Mouse (Mus musculus) adrenal gland (tissue): ENCODE measurements around the gene Nppa.
"Not testable (repeated sequence)": the region's sequence is repeated elsewhere in the genome, so short reads cannot be mapped to it uniquely, and the experiment has no call there.

ENCODE experiments used
- intact Hi-C: fragments of 180-260 bp; cut with DNase I; formaldehyde crosslinking; loops from one replicate; pipeline ENCODE4 v1.15.1; 2025

Nppa gene

DNA sequence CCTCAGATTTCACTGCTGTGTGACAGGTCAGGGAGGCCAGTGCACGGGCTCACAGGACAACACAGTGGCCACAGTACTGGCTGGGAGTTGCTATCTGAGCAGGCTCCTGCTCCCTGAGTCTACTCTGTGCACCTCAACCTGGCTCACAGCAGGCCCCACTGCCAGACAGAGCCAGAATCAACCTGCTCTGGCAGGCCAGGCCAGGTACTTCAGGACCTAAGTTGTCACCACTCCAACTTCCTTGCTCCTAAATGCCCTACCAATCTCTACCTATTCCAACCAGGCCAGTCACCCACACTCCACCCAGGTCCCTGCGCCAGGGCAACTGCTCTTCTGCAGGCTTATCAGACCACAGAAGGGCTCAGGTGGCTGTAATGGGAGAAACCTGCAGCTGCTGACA is 9.1 kb downstream of the Nppa start:
- intact Hi-C loops, result loop anchor here (5.0 kb wide), 1 partner anchor 48 kb away; no protein-coding TSS in a partner anchor

DNA sequence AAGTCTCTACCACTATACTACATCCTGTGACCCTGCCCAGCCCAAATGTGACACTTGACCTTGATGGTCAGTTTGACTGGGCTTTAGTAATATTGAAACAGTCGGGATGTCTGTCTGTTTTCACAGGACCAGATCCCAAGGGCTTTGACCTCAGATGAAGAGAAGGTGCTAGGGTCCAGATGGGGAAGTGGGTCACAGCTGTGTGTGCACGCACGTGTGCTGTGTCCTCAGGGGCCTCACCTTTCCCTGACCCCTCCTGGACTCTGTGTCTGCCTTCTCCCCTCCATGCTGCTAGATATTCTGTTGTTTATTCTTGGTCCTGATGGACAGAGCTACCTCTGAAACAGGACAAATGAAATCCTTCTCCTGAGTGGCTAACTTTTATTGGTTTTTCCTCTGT is 10.8 kb downstream of the Nppa start:
- intact Hi-C loops, result no loop called here

DNA sequence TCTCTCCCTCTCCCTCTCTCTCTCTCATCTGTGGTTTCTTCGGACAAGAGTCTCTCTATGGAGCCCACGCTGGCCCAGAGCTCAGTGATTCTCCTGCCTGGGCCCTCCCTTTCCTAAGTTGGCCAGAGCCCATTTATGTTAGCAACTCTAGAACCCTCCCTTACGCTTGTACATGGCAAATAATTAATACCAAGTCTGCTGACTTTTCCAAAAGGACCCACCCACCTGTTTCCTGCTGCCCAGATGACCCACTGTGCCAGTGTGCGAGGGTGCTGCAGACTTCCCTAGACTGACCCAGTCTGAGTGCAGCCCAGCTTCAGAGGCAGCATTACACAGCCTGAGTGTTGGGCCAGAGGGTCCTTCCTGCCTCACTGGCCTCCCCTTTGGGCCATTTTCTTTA is 11.7 kb downstream of the Nppa start:
- intact Hi-C loops, result no loop called here

DNA sequence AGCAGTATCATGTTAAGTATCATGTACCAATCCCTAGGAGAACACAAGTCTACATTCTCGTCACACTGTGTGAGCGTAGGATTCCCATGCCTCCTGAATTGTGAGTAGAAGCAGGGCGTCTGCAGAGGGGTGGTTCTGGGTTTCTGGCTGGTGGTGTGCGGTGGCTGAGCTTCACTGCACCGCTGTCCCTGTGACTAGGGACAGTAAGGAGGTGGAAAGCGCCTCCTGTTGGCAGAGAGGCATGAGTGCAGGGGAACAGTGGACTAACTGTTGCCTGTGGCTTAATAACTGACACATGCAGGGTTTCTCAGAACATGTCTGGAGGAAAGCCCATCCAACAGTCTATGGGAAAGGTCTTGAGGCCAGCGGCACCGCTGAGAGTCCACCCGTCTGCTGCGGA is 14.9 kb downstream of the Nppa start:
- intact Hi-C loops, result no loop called here

DNA sequence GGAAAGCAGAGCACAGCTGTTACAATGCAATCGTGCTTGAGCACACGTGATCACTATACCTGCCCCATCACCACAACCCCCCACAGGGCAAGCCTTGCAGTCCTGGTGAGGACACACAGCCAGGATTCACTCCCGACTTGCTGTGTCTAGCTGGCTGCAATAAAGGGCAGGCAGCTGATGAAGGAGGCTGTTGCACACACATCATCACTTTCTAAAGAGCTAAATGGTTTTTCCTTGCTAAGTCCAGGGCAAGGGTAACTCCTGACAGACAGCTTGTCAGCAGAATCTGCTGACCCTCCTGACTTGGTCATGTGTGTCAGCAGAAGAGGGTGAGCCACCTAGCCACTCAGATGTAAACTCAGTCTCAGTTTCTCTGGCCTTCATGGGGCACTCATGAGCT is 16.5 kb downstream of the Nppa start:
- intact Hi-C loops, result no loop called here

DNA sequence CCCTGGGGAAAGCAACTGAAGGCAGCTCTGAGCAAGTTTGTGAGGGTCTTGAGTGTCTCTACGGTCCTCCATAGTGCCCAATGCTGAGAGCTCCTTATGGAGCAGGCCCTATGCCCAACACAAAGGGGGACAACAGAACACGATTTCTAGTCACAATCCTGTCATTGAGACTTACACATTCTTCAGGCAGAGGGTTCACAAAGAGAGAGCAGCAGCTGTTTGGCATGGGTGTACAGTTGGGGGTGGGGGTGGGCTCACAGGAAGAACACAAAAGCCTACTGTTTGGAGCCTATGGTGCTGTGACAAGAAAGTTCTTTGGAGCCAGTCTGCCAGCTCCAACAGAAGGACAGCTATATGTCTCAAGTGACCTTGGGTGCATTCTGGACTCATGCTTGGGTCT is 17.9 kb downstream of the Nppa start:
- intact Hi-C loops, result no loop called here

DNA sequence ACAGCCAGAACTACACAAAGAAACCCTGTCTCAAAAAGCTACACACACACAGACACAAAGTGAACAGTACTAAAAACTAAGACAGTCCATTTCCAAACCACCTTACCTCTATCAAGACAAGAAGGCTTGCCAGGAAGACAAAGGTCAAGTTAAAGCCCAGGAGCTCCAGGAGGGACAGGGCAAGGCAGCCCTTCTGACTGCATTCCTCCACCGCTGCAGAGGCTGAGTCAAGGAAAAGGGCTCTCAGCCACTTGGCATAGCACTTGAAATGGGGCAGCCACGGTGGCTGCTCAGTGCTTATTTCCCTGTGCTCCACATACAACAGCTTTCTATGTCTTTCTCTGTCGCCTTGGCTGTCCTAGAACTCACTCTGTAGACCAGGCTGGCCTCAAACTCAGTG is 23.5 kb downstream of the Nppa start:
- intact Hi-C loops, result no loop called here

DNA sequence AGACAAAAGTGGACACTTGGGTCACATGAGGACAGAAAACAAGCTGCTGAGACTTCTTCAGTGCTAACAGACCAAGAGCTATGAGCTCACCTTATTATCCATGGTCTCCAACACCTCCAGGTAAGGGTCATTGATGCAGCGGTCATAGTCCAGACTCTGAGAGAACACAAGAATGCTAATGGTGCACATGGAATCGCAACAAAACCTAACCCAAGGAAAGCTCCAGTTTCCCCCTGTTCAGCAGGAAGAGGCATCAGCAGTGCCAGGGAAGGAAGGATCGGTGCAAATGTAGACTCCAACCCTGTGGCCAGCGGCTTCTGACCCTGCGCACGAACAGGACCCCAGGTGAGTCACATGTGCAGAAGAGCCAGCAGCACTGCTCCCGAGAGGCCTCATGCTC is 28.8 kb downstream of the Nppa start:
- intact Hi-C loops, result no loop called here

DNA sequence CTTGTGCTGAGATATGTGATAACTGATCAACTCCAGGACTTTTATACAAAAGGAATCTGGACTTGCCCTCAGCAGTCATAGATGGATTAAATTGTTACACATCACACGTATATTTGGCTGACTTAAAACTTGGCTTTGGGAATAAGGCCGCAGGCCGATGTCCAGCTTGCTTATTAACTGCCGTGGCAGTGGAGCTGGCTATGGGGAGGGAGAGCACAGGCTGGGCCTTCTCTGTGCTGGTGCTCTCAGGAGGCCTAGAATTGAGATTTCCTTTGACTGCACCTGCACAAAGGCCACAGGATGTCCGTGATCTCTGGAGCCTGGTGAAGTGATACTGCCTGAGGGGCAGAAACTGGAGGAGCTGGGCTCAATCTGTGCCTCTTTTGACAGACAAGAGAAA is 30.0 kb downstream of the Nppa start:
- intact Hi-C loops, result no loop called here

DNA sequence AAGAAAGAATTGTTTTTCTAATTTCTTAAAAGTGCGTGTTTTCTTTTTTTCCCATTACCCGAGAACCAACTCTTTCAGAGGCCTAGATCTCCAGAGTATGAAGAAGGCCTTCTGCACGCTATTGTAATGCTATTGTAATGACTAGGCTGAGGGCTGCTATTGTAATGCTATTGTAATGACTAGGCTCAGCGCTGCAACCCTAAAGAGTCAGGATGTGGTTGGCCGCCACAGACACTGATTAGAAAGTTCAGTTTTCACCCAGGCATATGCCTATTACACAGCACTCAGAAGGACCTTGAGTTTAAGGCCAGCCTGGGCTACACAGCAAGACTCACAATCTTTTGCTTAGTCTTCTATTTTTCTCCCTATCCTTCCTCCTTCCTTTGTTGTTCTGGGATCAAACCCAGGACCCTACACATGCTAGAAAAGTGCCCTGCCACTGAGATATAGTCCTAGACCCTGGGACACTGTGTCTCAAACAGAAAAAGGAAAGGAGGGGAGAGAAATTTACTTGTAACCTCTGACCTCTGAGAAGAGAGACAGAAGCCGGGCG is 33.4 kb downstream of the Nppa start:
- intact Hi-C loops, result no loop called here

DNA sequence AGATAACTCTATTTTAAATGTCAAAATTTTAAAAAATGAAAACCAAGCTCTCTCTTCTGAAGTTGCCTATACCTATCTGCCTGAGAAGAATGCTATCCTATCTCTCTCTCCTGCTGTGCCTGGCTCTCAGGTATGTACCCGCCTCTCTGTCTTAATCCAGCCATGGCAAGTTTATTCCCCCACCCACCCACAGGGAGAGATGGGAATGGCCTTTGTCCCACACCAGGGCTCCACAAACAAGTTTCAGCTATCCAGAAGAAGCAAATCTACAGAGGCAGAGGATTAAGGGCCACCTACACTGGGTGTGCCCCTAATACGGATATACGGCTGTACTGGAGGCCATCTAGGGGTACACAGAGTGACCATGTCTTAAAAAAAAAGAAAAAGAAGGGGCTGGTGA is 34.9 kb downstream of the Nppa start:
- intact Hi-C loops, result no loop called here

DNA sequence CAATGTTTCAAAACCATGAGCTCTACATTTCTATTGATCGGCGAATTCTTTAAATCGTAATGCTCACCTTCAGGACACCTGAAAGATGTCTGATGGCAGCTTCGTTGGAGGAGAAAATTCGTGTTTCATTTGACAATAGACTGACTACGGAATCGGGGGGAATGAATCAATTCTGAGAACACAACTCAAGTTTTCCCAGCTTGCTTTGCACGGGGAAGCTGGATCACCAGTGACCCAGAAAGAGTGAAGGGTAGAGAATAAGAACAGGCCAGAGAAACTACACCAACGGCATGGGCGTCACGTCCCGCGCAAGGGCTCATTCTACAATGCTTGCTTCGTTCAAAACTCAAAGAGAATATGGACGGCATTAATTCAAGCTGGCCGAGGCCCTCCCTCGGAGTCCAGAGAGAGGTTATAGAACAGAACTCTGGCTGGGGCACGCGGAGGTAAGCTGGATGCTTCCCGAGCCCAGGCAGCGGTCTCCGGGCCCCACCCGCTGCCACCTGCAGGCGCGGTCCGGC is 37.6 kb downstream of the Nppa start:
- intact Hi-C loops, result no loop called here

DNA sequence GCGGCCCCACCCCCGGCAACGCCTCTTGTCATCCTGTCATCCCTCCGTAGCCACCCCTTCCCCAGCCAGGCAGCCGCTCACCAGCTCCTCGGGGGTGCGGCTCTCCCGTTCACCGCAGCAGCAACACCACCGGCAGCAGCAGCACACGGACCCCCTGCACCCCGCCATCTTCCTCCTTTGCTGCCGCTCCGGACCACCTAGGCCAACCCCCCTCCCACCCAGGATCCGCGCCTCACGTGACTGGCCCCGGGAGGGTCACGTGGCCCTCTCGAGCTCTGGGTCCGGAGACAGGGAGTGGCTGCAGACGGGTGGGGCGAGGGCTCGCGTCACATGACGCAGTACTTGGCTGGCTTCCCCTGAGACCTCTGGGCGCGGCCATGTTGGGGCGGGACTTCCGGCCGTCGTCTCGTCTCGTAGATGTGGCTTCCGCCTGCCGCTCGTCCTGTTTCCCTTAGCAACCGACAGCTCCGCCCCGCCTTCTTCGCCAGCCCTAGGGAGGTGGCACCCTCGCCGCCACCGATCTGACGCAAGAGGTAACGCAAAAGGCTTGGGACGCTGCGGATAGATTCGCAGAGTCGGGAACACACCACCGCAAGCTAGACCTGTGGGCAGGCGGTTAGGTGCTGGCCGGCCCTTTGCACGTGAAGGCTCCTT is 38.2 kb downstream of the Nppa start, which contains the start of the genes Clcn6 and Mthfr:
Clcn6 (minus strand) TSS at position 222 of the 654 bp plus-strand sequence.
Mthfr (plus strand) TSS at position 478 of the 654 bp plus-strand sequence.
- intact Hi-C loops, result no loop called here

DNA sequence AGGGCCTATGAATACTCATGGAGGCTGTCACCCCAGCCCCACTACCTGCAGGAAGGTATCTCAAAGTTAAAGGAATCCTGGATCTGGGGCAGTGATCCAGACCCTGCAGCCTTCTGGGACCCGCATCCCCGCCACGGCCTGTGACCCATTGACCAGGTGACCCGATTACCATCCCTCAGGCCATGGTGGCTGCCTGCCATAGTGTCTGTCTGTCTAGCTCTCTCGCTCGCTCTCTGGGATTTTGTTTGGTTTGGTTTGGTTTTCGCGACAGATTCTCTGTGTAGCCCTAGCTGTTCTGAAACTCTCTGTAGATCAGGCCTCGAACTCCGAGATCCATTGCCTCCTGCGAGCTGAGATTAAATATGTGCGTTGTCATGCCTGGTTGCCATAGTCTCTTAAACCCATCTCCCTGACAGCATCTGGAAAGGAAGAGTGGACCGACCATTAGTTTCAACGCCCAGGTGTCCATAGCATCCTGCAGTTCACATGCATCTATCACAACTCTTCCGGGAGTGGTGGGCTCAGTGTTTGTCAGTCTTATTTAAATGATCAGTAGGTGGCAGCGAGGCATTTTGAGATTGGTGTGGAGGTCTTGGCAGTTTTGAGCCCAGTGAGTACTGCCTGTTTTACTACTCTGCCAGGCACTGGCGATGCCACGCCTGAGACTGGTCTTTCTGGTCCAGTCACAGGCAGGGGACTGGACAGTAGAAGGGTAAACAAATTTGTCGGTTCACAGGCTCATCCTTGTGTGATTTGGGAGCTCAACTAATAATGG is 38.9 kb downstream of the Nppa start:
- intact Hi-C loops, result no loop called here

DNA sequence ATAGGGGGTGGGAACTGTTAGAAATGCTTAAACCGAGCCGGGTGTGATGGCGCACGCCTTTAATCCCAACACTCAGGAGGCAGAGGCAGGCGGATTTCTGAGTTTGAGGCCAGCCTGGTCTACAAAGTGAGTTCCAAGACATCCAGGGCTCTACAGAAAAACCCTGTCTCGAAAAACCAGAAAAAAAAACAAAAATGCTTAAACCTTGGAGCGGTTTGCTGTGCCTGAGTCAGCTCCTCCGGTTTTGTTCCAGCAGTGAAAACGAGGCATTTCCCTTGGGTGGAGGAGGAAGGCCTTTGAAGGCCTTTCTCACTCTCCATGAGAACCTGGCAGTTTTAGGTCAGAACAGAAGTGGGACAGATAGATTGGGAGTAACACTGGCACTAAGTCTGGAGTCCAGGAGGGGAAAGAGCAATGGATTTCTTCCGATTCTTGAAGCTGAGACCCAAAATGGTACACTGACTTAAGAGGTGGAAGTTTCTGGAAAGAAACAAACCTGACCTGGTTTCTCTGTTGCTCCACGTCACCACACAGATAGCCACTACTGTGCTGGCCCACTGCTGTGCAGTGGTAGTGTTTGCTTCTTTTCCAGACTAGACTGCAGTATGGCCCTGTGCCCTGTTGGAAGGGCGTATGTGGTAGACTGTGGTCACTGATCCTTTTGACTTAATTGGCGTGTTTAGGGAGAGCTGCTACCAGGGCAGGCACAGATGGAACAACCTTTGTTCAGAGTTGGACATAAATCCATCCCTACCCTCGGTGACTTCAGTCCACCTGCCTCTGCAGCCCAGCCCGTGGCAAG is 39.7 kb downstream of the Nppa start:
- intact Hi-C loops, result no loop called here

DNA sequence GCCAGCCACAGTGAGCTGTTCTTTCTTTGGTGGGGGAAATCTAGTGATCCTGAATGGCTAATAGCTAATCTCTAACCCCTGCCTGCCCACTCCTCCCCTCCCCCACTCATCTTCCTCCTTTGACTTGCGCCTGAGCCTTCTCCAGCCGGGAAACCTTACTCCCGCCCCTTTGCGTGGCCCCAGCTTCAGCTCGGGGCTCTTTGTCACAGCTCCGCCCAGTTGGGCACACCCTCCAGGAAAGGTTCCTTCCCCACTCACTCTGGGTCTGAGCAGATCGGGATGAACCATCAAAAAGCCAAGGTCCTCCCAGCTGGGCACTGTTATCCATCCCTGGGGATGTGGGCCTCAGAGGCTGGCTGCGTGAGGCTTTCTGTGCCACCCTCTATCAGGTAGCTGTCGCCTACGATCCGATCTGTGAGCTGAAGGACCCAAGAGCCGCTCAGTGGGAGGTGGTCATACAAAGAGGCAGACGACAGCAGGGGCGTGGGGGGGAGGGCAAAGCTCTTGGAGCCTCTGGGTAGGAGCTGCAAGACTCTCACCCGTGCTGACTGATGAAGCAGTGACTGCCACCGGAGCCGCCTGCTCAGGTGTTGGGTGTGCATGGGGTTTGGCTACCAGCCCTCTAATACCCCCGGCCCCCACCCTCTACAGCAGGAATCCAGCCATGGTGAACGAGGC is 40.5 kb downstream of the Nppa start:
- intact Hi-C loops, result no loop called here

DNA sequence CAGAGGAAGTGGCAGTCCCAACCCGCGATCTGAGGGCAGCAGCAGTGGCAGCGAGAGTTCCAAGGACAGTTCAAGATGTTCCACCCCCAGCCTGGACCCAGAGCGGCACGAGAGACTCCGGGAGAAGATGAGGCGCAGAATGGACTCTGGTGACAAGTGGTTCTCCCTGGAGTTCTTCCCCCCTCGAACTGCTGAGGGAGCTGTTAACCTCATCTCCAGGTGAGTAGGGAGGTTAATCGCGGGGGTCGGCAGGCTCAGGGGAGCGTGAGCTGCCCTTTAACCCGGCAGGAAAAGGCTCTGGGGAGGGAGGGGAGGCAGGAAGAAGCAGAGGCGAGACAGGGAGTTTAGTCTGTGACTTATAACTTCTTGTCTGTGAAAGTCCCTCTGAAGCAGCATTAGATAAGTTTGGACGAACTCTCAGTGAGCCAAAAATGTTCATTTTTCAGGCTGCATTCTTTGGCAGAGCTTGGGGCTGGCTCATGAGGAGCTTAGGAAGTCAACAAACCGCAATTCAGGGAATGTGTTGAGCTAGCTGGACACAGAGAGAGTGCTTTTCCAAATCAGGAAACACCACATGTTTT is 41.2 kb downstream of the Nppa start:
- intact Hi-C loops, result no loop called here

DNA sequence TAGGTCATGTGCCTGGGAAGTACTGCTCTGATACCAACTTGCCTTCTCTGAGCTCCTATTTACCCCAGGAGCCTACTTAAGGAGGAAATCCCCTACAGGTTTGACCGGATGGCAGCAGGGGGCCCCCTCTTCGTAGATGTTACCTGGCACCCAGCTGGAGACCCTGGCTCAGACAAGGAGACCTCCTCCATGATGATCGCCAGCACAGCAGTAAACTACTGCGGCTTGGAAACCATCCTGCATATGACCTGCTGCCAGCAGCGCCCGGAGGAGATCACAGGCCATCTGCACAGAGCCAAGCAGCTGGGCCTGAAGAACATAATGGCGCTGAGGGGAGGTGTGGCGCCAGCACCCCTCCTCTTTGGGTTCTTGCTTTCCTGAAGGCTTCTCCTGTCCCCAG is 42.8 kb downstream of the Nppa start:
- intact Hi-C loops, result not testable (repeated sequence)

DNA sequence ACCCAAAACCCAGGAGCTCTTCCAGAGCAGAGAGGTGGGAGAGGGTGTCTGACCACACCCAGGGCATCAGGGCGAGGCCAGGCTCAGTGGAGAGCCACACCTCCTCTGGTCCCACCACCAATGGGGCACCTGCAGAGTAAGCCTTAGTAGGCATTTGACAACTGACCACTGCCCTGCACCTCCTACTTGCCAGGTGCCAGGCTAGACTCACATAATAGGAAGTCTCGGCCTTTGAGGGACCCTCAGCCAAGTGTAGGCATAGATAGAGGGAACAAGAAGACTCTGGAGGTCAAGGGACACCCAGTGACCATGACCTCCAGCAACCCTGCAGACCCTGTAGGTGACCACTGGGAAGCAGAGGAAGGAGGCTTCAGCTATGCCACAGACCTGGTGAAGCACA is 43.6 kb downstream of the Nppa start:
- intact Hi-C loops, result no loop called here

DNA sequence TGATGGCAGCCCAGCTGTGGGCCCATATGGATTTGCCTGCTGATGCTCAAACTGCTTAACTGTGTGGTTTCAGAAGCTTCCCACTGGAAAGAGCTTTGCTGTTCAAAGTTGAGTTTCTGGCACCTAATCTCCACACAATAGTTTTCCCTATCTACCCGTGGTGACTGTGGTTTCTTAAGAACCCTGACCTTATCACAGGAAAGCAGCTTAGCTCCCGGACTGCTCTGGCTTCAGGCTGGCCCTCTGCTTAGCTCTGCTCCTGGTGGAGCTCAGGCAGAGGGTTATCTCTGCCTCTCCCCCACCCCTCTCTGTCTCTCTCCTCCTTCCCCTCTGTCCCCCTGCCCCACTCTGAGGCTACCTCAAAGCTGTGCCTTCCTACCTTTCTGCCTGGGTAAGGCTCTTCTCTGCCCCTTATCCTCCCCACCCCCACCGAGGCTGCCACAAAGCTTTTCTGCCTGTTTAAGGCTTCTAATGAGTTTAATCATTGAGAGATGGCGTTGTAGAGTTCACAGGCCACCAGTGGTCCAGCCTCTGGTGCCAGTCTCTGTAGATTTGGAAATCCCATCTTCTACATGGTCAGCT is 46.0 kb downstream of the Nppa start:
- intact Hi-C loops, result no loop called here
